Mouse (Mus musculus) small intestine, adult 2 months (tissue): ENCODE data around the gene Esrra. TPM values are rescaled to one million over a fixed set of nuclear protein-coding genes. Genes with fewer than 3 reads are reported as not detected.
A peak's percentile ranks its signal among the peaks of the same experiment; 100 is the strongest.

Experiments used
- H3K27ac ChIP-seq: fragments of 200-500 bp; 2 replicates; pipeline ENCODE4 v1.5.1; 2012; ENCODE audit warnings: low read depth, low read length, control low read depth, inconsistent platforms; ENCODE audit not compliant: insufficient read depth
- H3K27me3 ChIP-seq: fragments of 200-500 bp; 2 replicates; pipeline ENCODE4 v1.6.1; 2012; ENCODE audit warnings: mild to moderate bottlenecking, moderate library complexity, low read length, inconsistent platforms; ENCODE audit not compliant: control insufficient read depth, insufficient read depth
- H3K36me3 ChIP-seq: fragments of 200-500 bp; 2 replicates; pipeline ENCODE4 v1.6.1; 2012; ENCODE audit warnings: mild to moderate bottlenecking, low read length, control low read depth, inconsistent platforms; ENCODE audit not compliant: control insufficient read depth, insufficient read depth
- H3K4me1 ChIP-seq: fragments of 200-500 bp; 2 replicates; pipeline ENCODE4 v1.6.1; 2012; ENCODE audit warnings: low read length, inconsistent platforms, mixed read lengths; ENCODE audit not compliant: control insufficient read depth, insufficient read depth, insufficient read length
- H3K4me3 ChIP-seq: fragments of 200-500 bp; 2 replicates; pipeline ENCODE4 v1.5.1; 2012; ENCODE audit warnings: low read depth, mild to moderate bottlenecking, control low read depth, inconsistent platforms, low read length, moderate library complexity
- CTCF ChIP-seq: fragments of 200-500 bp; IDR thresholded peaks from 2 replicates; pipeline ENCODE4 v1.5.1; 2012; ENCODE audit warnings: low read depth, mild to moderate bottlenecking, control low read depth, inconsistent platforms, low read length, moderate library complexity, mixed read lengths; ENCODE audit not compliant: insufficient replicate concordance, insufficient read length; ENCODE audit errors: extremely low read depth
- POLR2A ChIP-seq: fragments of 200-500 bp; IDR thresholded peaks from 2 replicates; pipeline ENCODE4 v1.6.1; 2012; ENCODE audit warnings: low read depth, mild to moderate bottlenecking, control low read depth, inconsistent platforms, low read length, moderate library complexity
- WGBS: fragments of 180-500 bp; shearing (Covaris S2); methylation state at CpG from one replicate; pipeline ENCODE4 v1.1.7; 2018; 5-methylcytosine and 5-hydroxymethylcytosine counted together
- polyA plus RNA-seq: library from polyadenylated mRNA; depleted of rRNA; stranded (reverse); fragments of >200 nt; gene quantifications from 2 replicates; pipeline ENCODE4 v1.2.3, GENCODE M21; 2012; rRNA removed

Gene Esrra
- polyA plus RNA-seq, result 168 and 346 TPM in 2 replicates

DNA sequence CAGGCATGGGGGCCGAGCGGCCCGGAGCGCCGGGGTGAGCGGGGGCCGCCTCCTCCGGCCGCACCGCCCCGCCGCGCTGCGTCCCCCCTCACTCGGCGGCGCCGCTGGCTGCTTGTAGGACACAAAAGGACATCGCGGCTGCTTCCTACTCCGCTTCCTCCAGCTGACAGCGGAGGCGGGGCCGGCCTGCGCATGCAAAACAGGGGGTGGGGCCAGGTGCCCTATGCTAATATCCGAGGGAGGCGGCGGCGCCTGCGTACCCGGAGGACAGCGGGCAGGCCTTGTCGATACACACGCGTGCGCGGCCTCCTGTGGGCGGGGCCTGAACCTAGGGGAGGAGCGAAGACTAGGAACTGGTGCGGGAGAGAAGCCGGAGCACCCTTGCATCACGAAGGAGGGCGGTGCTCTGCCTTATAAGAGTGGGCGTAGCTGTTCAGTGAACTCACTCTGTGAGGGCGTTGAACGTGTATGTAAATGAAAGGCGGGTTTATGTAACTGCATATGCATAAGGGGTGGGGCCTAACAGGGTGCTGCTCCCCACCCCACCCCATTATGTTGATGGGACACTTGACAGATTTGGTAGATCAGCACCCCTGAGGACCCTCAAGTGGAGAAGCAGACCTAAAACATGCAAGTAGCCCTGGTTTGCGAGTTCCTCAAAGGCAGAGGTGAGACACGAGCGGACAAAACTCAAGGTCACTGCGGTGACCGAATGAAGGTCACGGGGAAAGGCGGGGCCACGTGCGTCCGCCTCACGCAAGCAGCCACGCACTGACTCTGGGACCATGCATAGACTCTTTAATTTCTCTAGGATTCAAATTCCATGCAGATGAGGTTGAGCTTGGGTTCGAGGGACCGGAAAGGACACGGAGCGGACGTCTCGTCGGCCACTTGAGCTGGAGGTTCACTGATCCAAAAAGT is at the start of gene Esrra:
Gene Esrra (minus strand): TSS at position 167 of the 921 bp plus-strand sequence.
- H3K4me3 ChIP-seq, result peak within 1 kb of the TSS; percentile 84
- peaks cover 11% of the 10 kb centered on the region for H3K36me3 ChIP-seq
- H3K27me3 ChIP-seq, result peaks cover 24% of the 10 kb centered on the region
- under 1% methylated on average over 65 of the region's 66 CpGs for WGBS
- H3K27ac ChIP-seq, result peak within 1 kb of the TSS; percentile 94
- TF ChIP-seq POLR2A, result peak; percentile 97
- TF ChIP-seq CTCF, result no peak
- peaks cover 21% of the 10 kb centered on the region for H3K4me1 ChIP-seq

DNA sequence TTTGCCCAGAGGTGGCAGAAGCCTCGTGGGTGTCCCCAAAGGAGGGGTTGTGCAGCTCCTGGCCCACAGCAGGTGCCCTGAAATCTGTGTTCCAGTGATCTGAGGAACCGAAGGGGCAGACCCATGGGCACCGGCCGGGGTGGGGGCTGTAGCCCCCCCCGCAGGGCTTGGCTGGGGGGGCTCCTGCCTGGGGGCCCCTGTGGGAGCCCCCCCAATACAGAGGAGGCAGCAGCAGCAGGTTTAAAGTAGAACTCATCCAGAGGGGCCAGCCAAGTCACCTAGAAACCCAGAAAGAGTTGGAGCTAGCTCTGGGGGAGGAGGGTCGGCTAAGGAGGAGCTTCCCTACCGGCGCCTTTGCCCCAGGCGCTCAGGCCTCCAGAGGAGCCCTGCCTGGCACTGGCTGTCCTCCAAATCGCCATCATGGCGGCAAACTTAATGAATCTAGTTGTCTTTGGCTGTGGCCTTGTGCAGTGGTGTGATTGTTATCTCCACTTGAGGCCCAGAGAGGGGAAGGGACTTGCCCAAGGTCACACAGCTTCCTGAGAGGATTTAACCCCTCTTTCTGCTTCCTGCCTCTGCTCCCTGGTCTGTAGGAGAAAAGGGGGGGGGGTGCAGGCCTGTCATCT is 49.0 kb upstream of the Esrra start:
- H3K27me3 ChIP-seq, result no peaks in the 10 kb centered on the region
- peaks cover 14% of the 10 kb centered on the region for H3K36me3 ChIP-seq
- TF ChIP-seq POLR2A (no peak), CTCF (no peak)
- H3K4me3 ChIP-seq, result peak overlapping the region; percentile 92
- 13% methylated on average over 11 of the region's 11 CpGs for WGBS
- H3K27ac ChIP-seq, result peak overlapping the region; percentile 84
- H3K4me1 ChIP-seq, result peaks cover 32% of the 10 kb centered on the region

DNA sequence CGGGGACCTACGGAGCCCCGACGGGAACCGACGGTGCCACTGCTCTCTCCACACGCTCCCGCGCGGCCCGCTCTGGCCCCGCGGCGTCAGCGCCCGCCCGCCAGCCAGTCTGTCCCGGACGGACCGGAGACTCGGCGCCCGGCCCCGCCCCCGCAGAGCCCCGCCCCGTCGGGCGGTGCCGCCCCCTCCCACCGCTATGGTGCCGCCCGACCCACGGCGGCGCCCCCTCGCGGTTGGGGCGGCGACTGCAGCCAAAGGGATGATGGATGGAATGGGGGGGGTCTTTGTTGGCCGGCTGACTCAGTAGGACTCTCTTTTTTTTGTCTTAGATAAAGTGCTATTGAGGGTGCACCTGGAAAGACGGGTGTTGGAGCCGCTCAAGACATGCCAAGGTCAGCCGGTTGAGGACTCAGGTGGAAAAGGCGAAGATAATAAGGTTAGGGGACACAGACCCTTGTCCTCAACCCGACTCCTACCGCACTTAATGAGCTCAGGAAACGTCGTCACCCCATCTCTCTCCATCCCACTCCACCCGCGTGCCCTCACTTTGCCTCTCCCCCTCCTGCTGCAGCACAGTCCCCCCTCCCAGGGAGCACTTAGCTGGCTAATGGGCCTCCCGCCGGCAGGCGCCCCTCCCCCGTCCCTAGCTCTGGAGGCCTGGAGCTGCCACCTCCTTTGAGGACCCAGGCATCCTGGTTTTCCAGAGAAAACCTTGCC is 48.2 kb upstream of the Esrra start:
- WGBS, result 1% methylated on average over 54 of the region's 55 CpGs
- Histone ChIP-seq H3K4me1 (peaks cover 32% of the 10 kb centered on the region), H3K4me3 (peak overlapping the region; percentile 92), H3K27me3 (no peaks in the 10 kb centered on the region), H3K36me3 (peaks cover 21% of the 10 kb centered on the region), H3K27ac (peak overlapping the region; percentile 100)
- peak; percentile 94 for TF ChIP-seq POLR2A
- peak; percentile 79; the same call in 1 of the 2 replicates for TF ChIP-seq CTCF

DNA sequence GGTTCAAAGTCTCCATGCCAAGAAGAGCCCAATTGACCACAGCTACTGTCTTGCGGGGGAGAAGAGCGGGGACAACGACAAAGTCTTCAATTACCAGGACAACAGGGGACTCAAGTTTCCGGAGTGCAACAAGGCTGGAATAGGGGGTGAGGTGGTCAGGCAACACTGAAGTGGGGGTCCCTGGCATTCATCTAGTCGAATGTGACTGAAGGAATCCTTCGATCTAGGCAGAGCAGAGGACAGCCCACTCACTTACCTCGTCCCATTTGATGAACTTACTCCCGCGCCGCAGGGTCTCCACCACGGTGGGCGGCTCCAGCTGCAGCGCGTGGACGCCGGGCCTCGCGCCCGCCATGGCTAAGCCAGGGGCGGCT is 47.7 kb upstream of the Esrra start:
- Histone ChIP-seq H3K27ac (peak overlapping the region; percentile 100), H3K4me1 (peaks cover 32% of the 10 kb centered on the region), H3K4me3 (peak overlapping the region; percentile 92), H3K27me3 (no peaks in the 10 kb centered on the region), H3K36me3 (peaks cover 27% of the 10 kb centered on the region)
- no peak for TF ChIP-seq POLR2A
- no peak for TF ChIP-seq CTCF
- WGBS, result under 1% methylated on average over 20 of the region's 20 CpGs

DNA sequence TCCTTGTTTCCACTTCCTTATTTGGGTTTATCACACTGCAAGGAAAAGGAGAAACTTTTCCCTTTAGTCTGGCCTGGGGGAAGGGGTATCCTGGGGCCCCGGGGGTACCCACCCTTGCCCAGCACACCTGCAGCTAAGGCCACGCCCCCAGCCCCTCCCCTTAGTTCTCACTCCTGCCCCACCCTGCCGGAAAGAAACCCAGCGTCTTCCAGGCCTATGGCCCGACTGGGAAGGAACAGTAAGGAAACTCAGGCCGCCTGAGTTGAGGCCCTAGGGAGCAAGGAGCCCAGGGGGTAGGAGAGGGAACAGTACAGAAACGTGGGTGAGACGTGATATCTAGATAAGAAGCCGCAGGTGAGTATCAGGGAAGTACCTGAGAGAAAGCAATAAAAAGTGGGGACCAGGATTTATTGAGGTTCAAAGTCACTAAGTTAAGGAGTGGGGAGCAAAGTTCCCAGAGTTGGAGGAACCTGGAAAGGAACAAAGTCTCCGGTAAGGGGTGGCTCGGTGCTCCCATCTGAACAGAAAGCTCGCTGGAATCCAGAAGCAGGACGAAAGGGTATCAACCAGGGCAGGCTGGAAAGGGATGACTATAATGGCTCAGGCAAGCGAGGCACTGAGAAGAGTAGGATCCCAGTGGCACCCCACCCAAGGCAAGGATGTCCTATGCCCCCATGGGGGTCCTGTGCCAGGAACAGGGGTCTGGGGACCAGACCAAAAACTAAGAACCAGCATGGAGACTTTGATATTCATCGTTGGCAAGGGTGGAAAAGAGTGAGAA is 47.1 kb upstream of the Esrra start:
- Histone ChIP-seq H3K27me3 (no peaks in the 10 kb centered on the region), H3K36me3 (peaks cover 32% of the 10 kb centered on the region), H3K4me3 (peak overlapping the region; percentile 92), H3K27ac (peak overlapping the region; percentile 100), H3K4me1 (peaks cover 29% of the 10 kb centered on the region)
- TF ChIP-seq CTCF (no peak), POLR2A (peak; percentile 64)
- 3% methylated on average over 15 of the region's 15 CpGs for WGBS

DNA sequence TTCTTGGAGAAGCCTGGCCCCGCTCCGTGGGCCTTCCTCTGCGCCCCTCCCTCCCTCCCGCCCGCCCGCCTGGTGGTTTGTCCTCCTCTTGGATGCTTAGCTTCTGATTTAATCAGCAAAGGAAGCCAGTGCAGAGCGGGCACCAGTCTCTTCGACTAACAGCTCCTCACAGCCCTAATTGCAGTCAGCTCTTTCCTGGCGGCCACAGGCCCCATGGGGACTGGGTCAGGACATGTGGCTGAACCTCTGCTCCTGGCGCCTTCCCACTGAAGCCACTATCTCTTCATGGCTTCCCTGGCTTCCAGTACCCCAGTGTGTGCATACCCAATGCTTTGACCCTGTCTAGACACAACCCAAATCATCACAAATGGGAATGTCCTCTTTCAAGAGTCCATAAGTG is 34.8 kb upstream of the Esrra start:
- Histone ChIP-seq H3K27me3 (no peaks in the 10 kb centered on the region), H3K36me3 (peaks cover 88% of the 10 kb centered on the region), H3K27ac (no peak overlapping the region), H3K4me1 (peaks cover 28% of the 10 kb centered on the region), H3K4me3 (no peak overlapping the region)
- WGBS, result 85% methylated on average over 10 of the region's 10 CpGs
- no peak for TF ChIP-seq POLR2A
- TF ChIP-seq CTCF, result no peak
